Mouse (Mus musculus): Measurements from ENCODE around the gene Slc12a5.

The Slc12a5 gene

DNA sequence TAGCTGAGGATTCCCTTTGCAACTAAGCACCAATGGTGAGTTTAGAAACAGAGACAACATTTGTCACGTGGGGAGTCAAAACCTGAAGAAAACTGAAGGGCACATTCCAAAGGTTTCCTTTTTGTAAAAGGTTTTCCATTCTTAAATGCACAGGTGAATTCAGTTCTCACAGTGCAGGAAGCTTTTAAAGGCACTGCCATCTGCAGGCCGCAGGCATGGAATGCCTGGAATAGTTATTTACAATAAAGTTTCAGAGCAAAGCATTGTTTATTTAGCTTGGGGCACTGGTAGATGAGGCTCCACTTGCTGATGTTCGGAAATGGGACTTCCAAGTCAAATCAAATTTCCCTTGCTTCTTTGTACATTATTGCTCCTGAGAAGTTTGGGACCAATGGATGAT is 71.9 kb downstream of the Slc12a5 start:
- no peak for DNase-seq (ENCODE audit: low spot score in 2 of 2)

- DNase-seq (ENCODE audit: low spot score in 2 of 2), result no peak
These were observed 72.7 kb downstream of the Slc12a5 start for GRCm38 (mm10) chr2:165033306-165033705.

DNA sequence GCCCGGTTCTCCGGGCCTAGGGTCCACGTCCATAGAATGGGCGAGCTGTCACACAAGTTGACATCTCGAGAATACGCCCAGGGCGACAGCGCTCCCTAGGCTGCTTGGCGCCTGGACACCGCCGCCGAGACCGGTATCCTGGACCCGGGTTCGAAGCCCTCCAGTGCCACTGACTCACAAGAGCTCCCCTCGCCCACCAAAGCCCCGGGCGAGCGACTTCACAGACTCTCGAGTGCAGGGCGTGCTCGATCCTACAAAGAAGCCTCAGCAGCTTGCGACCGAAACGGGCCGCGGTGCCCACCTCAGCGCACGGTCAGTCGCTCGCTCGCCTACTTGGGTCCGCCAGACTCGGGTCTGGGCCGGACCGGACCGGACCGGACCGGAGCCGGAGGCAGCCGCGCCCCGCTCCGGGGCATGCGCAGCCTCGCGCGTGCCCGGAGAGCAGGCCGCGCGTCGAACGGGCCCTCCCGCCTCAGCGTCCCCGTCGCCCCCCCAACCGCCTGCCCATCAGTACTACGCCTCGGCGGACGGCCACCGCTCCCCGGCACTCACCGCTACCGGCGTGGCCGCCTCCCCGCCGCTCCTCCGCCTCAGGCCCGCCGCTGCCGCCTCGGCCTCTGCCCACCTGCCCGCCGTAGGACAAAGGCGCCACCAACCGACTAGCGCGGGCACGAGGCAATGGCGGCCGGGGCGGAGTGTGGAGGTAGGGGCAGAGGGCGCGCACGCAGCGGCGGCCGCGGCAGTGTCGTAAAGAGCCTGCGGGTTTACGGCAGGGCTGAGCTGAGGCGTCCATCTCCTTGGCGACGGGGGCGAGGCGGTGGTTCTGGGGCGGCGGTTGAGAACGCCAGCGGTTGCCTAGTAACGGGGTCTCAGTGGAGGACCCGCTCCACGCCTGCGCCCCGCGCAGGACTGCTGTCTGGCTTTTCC is 73.8 kb downstream of the Slc12a5 start, which contains the start of gene Ncoa5:
Ncoa5 (minus strand) TSS at position 737 of the 927 bp plus-strand sequence.
- DNase-seq (ENCODE audit: low spot score in 2 of 2), result peak; percentile 95 to 96

DNA sequence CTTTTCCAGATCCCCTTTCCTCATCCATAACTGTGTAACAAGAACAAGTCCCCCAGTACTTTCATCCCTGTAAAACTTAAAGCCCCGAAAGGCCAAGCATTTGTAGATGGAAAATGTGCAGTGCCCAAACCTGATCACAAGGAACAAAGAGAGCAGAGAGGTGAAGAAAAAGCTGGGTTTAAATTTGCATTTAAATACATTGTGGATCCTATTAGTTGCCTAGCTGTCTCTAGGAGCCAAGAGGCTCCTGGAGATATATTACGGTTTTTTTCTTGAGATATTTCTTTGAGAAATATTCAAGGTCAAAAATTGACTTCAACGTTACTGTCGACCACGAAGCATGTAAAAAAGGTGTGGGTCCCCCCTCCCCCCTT is 74.4 kb downstream of the Slc12a5 start:
- DNase-seq (ENCODE audit: low spot score in 2 of 2), result no peak

- DNase-seq (ENCODE audit: low spot score in 2 of 2), result no peak
These were observed 76.8 kb downstream of the Slc12a5 start for GRCm38 (mm10) chr2:165037415-165037814.

DNA sequence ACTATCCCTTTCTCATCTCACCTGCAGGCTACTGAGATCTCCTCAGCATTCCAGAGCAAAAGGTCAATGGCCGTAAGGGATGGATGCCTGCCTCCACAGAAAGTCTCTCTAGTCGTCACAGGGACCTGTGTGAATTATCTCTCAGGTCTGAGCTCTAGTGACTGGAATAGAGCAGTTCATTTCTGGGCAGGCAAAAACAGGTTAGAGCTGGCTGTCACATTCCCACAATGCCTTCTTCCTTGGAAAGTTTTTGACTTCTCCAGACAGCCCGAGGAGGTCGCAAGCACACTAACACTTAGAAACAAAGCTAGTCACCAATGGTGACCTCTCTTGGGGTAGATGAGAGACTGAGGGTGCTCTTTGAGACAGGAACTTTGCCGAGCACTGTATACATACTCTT is 81.5 kb downstream of the Slc12a5 start:
- no peak for DNase-seq (ENCODE audit: low spot score in 2 of 2)

GRCm38 (mm10) chr2:165043090-165043636 is 82.6 kb downstream of the Slc12a5 start:
- DNase-seq (ENCODE audit: low spot score in 2 of 2), result no peak

DNA sequence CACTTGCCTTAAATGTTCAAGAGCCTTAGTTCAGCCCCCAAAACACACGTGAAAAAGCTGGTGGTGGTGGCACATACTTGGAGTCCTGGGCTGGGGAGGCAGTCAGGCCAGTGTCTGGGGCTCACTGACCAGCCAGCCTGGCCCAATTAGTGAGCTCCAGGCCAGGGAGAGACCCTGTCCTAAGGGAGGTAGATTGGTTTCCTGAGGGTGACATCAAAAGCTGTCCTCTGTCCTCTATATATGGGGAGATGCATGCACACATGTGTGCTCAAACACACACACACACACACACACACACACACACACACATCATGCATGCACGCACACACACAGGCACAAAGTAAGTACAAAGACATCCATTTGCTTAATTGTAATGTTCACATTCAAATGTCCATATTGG is 83.1 kb downstream of the Slc12a5 start:
- no peak for DNase-seq (ENCODE audit: low spot score in 2 of 2)

DNA sequence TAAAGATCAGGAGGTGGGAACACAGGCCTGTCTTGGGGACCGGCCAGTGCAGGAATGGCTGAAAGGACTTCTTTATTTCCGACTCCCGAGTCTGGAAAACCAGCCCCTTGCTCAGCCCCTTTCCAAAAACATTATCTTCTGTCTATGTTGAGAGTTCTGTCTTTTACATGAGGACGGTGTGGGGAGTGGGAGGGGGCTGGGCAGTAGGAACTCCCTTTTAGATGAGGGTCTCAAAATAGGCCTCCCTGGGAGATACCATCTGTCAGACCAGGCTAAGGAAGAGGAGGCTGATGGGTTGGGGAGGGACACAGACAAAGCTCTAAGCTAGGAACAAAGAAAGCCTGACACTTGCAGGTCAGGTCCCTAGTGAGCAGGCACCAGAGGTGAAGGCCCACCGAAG is 88.4 kb downstream of the Slc12a5 start:
- DNase-seq (ENCODE audit: low spot score in 2 of 2), result no peak

All from urinary bladder, adult 18-20 months (tissue).